Mouse (Mus musculus) midbrain, postnatal 0 days (tissue): ENCODE measurements around the gene Gm21885. TPM values are rescaled to one million over a fixed set of nuclear protein-coding genes. Genes with fewer than 3 reads are reported as not detected.
"Not testable (repeated sequence)": the region's sequence is repeated elsewhere in the genome, so short reads cannot be mapped to it uniquely, and the experiment has no call there.

Experiments used
- ATAC-seq: fragments of 200-750 bp; cut with Nextera tagmentation; 2 replicates; pipeline ENCODE4 v1.8.0; 2017; ENCODE audit warnings: moderate number of reproducible peaks, mild to moderate bottlenecking, moderate TSS enrichment, moderate library complexity; ENCODE audit not compliant: low FRiP score
- DNase-seq: peaks from one replicate; pipeline ENCODE4 v3.0.0-alpha.2; 2015; ENCODE audit warnings: low spot score
- H3K27ac ChIP-seq: fragments of 300-500 bp; sonication (generic); 2 replicates; pipeline ENCODE4 v1.5.1; 2014; ENCODE audit warnings: low read depth, mild to moderate bottlenecking, low read length, mixed read lengths
- H3K27me3 ChIP-seq: fragments of 300-500 bp; sonication (generic); 2 replicates; pipeline ENCODE4 v1.6.1; 2014; ENCODE audit warnings: low read length, control low read depth, mixed read lengths; ENCODE audit not compliant: insufficient read depth
- H3K36me3 ChIP-seq: fragments of 300-500 bp; sonication (generic); 2 replicates; pipeline ENCODE4 v1.6.1; 2014; ENCODE audit warnings: low read length, control low read depth, mixed read lengths; ENCODE audit not compliant: insufficient read depth
- H3K4me1 ChIP-seq: fragments of 300-500 bp; sonication (generic); 2 replicates; pipeline ENCODE4 v1.6.1; 2014; ENCODE audit warnings: mild to moderate bottlenecking, control low read depth, antibody characterized with exemption, low read length, mixed read lengths; ENCODE audit not compliant: insufficient read depth
- H3K4me2 ChIP-seq: fragments of 300-500 bp; sonication (generic); 2 replicates; pipeline ENCODE4 v1.6.1; 2014; ENCODE audit warnings: low read depth, mild to moderate bottlenecking, low read length, mixed read lengths; ENCODE audit not compliant: poor library complexity, severe bottlenecking
- H3K4me3 ChIP-seq: fragments of 300-500 bp; sonication (generic); 2 replicates; pipeline ENCODE4 v1.5.1; 2014; ENCODE audit warnings: low read depth, mild to moderate bottlenecking, low read length, moderate library complexity
- H3K9ac ChIP-seq: fragments of 300-500 bp; sonication (generic); replicated peaks from 2 replicates; pipeline ENCODE4 v1.6.1; 2014; ENCODE audit warnings: mild to moderate bottlenecking, low read length, moderate library complexity, mixed read lengths; ENCODE audit not compliant: poor library complexity, severe bottlenecking
- H3K9me3 ChIP-seq: fragments of 300-500 bp; sonication (generic); 2 replicates; pipeline ENCODE4 v1.6.1; 2016; ENCODE audit warnings: low read length, control low read depth
- CTCF ChIP-seq: IDR thresholded peaks from 2 replicates; pipeline ENCODE4 v1.5.1; 2016; ENCODE audit warnings: antibody characterized with exemption, mild to moderate bottlenecking
- WGBS: fragments of 180-500 bp; shearing (Covaris S2); extraction: QIAGEN DNeasy Blood & Tissue Kit; methylation state at CpG from one replicate; pipeline ENCODE4 v1.1.7; 2014; 5-methylcytosine and 5-hydroxymethylcytosine counted together
- polyA plus RNA-seq: library from polyadenylated mRNA; unstranded; fragments of >200 nt; fragmentation: Nextera tagmentation; extraction: Ambion mirVana; gene quantifications from 2 replicates; pipeline ENCODE4 v1.2.1, GENCODE M21; 2015
- total RNA-seq: library from RNA; depleted of rRNA; stranded (reverse); fragments of >200 nt; gene quantifications from 2 replicates; pipeline ENCODE4 v1.2.3, GENCODE M21; 2014

Gm21885 gene
- total and polyA plus RNA-seq, 2 experiments from 2014 or later, result not detected

DNA sequence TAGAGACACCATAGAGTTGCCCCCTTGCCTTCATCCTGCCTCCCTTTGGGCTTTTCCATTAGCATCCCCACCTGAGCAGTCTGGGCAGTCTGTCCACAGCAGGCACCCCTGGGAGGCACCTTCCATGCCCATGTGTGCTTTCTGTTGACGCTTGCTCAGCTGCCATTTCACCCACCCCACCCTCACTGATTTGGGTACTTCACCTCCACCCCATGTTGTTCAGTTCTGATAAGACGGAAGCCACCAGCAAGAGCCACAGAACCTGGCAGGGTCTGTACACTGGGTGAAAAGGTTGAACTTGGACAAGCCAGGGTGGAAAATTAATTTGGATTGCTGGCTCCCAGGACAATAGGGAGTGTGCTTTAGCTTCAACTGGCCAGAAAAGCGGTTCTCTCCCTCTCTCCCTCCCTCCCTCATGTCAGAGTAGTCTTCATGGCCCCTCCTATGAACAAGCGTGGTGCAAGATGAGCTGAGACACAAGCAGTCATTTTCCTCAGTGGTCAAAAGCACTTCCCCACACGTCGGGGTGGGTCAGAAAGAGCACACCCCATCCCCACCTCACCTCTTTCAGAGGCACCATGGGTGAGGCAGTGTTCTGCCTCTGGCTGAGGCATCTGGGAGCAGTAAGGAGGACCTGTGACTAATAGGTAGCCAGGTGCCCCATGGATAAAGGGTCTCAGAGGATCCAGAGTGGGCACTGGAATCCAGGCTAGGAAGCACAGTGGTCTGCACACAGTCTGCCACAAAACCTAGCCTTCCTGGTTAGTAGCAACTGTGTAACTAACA, 19.9 kb upstream of the Gm21885 start:
- H3K27me3 ChIP-seq, result no peaks in the 10 kb centered on the region
- no peak overlapping the region for H3K4me2 ChIP-seq
- no peak for TF ChIP-seq CTCF
- H3K4me1 ChIP-seq, result no peaks in the 10 kb centered on the region
- DNase-seq (no peak), ATAC-seq (no peak)
- no peaks in the 10 kb centered on the region for H3K9me3 ChIP-seq
- H3K9ac ChIP-seq, result no peak overlapping the region
- H3K36me3 ChIP-seq, result no peaks in the 10 kb centered on the region
- H3K27ac ChIP-seq, result no peak overlapping the region
- 66% methylated on average over 6 of the region's 6 CpGs for WGBS
- no peak overlapping the region for H3K4me3 ChIP-seq

- Histone ChIP-seq H3K27me3 (no peaks in the 10 kb centered on the region), H3K9ac (no peak overlapping the region), H3K27ac (no peak overlapping the region; the same call in 1 of the 2 replicates), H3K4me2 (peak overlapping the region; percentile 51), H3K4me1 (no peaks in the 10 kb centered on the region), H3K9me3 (no peaks in the 10 kb centered on the region), H3K4me3 (peak overlapping the region; percentile 19), H3K36me3 (no peaks in the 10 kb centered on the region)
- peak; percentile 63 for ATAC-seq
- WGBS, result 2% methylated on average over 18 of the region's 18 CpGs
- peak; percentile 66 for DNase-seq
- TF ChIP-seq CTCF, result peak; percentile 75
These were observed 16.4 kb upstream of the Gm21885 start for GRCm38 (mm10) chr11:94265134-94265785.

GRCm38 (mm10) chr11:94266155-94266554, 15.5 kb upstream of the Gm21885 start:
- not testable (repeated sequence) for H3K4me2 ChIP-seq, H3K9ac ChIP-seq, H3K9me3 ChIP-seq, ATAC-seq, DNase-seq, H3K36me3 ChIP-seq, H3K27ac ChIP-seq, H3K4me1 ChIP-seq, H3K27me3 ChIP-seq, H3K4me3 ChIP-seq
- WGBS, result 90% methylated on average over 3 of the region's 3 CpGs

DNA sequence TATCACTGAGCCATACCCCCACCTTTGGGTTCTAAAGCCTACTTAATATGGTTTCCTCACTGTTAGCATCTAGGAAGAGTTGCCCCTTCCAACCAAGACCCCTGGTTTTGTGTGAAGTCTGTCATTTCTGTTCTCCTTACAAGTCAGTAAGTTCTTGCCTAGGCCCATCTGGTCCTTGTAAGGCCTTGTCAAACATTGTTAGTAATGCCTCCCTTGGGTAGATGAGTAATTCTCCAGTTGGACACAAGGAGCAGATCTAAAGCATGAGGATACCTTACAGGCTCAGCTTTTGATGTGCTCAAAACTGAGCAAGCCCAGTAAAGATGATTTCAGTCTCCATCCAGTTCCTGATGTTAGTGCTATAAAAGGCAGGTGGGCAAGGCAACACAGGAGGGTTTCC, 12.9 kb upstream of the Gm21885 start:
- no peaks in the 10 kb centered on the region for H3K27me3 ChIP-seq
- H3K4me3 ChIP-seq, result no peak overlapping the region
- no peak for TF ChIP-seq CTCF
- no peak overlapping the region for H3K4me2 ChIP-seq
- H3K9ac ChIP-seq, result no peak overlapping the region
- H3K4me1 ChIP-seq, result no peaks in the 10 kb centered on the region
- H3K36me3 ChIP-seq, result no peaks in the 10 kb centered on the region
- DNase-seq, result no peak
- H3K9me3 ChIP-seq, result no peaks in the 10 kb centered on the region
- H3K27ac ChIP-seq, result no peak overlapping the region
- no peak for ATAC-seq

GRCm38 (mm10) chr11:94269906-94270305, 11.8 kb upstream of the Gm21885 start:
- Histone ChIP-seq H3K4me2 (no peak overlapping the region), H3K27ac (no peak overlapping the region), H3K36me3 (no peaks in the 10 kb centered on the region), H3K27me3 (no peaks in the 10 kb centered on the region), H3K4me1 (no peaks in the 10 kb centered on the region), H3K4me3 (no peak overlapping the region), H3K9ac (no peak overlapping the region), H3K9me3 (no peaks in the 10 kb centered on the region)
- 92% methylated on average over 7 of the region's 7 CpGs for WGBS
- TF ChIP-seq CTCF, result no peak
- no peak for ATAC-seq
- DNase-seq, result no peak

GRCm38 (mm10) chr11:94271015-94271414, 10.7 kb upstream of the Gm21885 start:
- no peaks in the 10 kb centered on the region for H3K27me3 ChIP-seq
- ATAC-seq (no peak), DNase-seq (no peak)
- no peak overlapping the region for H3K27ac ChIP-seq
- WGBS, result 93% methylated on average over 2 of the region's 2 CpGs
- no peaks in the 10 kb centered on the region for H3K9me3 ChIP-seq
- H3K4me3 ChIP-seq, result no peak overlapping the region
- H3K4me2 ChIP-seq, result no peak overlapping the region
- H3K9ac ChIP-seq, result no peak overlapping the region
- no peak for TF ChIP-seq CTCF
- no peaks in the 10 kb centered on the region for H3K36me3 ChIP-seq
- no peaks in the 10 kb centered on the region for H3K4me1 ChIP-seq
